Mouse (Mus musculus) intestine, embryonic 15.5 days (tissue): Measurements from ENCODE around the gene Lclat1. TPM values are rescaled to one million over a fixed set of nuclear protein-coding genes. Genes with fewer than 3 reads are reported as not detected.
"Not testable (repeated sequence)": the region's sequence is repeated elsewhere in the genome, so short reads cannot be mapped to it uniquely, and the experiment has no call there.

Experiments
- ATAC-seq: fragments of 200-750 bp; cut with Nextera tagmentation; 2 replicates; pipeline ENCODE4 v1.8.0; 2017; ENCODE audit warnings: moderate TSS enrichment, moderate library complexity
- H3K27ac ChIP-seq: fragments of 300-500 bp; sonication (generic); 2 replicates; pipeline ENCODE4 v1.5.1; 2015; ENCODE audit warnings: mild to moderate bottlenecking, inconsistent platforms
- H3K27me3 ChIP-seq: fragments of 300-500 bp; sonication (generic); replicated peaks from 2 replicates; pipeline ENCODE4 v1.6.1; 2015; ENCODE audit warnings: inconsistent platforms
- H3K36me3 ChIP-seq: fragments of 300-500 bp; sonication (generic); 2 replicates; pipeline ENCODE4 v1.6.1; 2015; ENCODE audit warnings: inconsistent platforms
- H3K4me1 ChIP-seq: fragments of 300-500 bp; sonication (generic); replicated peaks from 2 replicates; pipeline ENCODE4 v1.6.1; 2015; ENCODE audit warnings: inconsistent platforms
- H3K4me2 ChIP-seq: fragments of 300-500 bp; sonication (generic); replicated peaks from 2 replicates; pipeline ENCODE4 v1.6.1; 2015; ENCODE audit warnings: mild to moderate bottlenecking, inconsistent platforms
- H3K4me3 ChIP-seq: fragments of 300-500 bp; sonication (generic); replicated peaks from 2 replicates; pipeline ENCODE4 v1.5.1; 2015; ENCODE audit warnings: inconsistent platforms
- H3K9ac ChIP-seq: fragments of 300-500 bp; sonication (generic); 2 replicates; pipeline ENCODE4 v1.6.1; 2015; ENCODE audit warnings: inconsistent platforms
- H3K9me3 ChIP-seq: fragments of 300-500 bp; sonication (generic); 2 replicates; pipeline ENCODE4 v1.6.1; 2016; ENCODE audit warnings: inconsistent platforms
- WGBS: fragments of 180-500 bp; shearing (Covaris S2); methylation state at CpG from one replicate; pipeline ENCODE4 v1.1.7; 2015; 5-methylcytosine and 5-hydroxymethylcytosine counted together
- polyA plus RNA-seq: library from polyadenylated mRNA; unstranded; fragments of >200 nt; fragmentation: Nextera tagmentation; extraction: Ambion mirVana; gene quantifications from 2 replicates; pipeline ENCODE4 v1.2.1, GENCODE M21; 2015

Lclat1 gene
- polyA plus RNA-seq, 1 experiment from 2014 or later, result 25.0 TPM

- H3K4me2 ChIP-seq, H3K36me3 ChIP-seq, H3K9me3 ChIP-seq, H3K9ac ChIP-seq, ATAC-seq, H3K4me3 ChIP-seq, H3K4me1 ChIP-seq, H3K27me3 ChIP-seq, H3K27ac ChIP-seq: not testable (repeated sequence)
- 100% methylated on average over 3 of the region's 3 CpGs for WGBS
These were observed 45.2 kb downstream of the Lclat1 start for GRCm38 (mm10) chr17:73152790-73153525.

GRCm38 (mm10) chr17:73153672-73154071 lies 45.9 kb downstream of the Lclat1 start:
- H3K4me3 ChIP-seq, result no peak overlapping the region
- no peak overlapping the region for H3K9ac ChIP-seq
- WGBS, result 83% methylated on average over 2 of the region's 2 CpGs
- H3K4me2 ChIP-seq, result no peak overlapping the region
- H3K9me3 ChIP-seq, result no peaks in the 10 kb centered on the region
- no peak overlapping the region for H3K27ac ChIP-seq
- ATAC-seq, result no peak
- H3K36me3 ChIP-seq, result no peaks in the 10 kb centered on the region
- H3K4me1 ChIP-seq, result no peaks in the 10 kb centered on the region
- H3K27me3 ChIP-seq, result no peaks in the 10 kb centered on the region

GRCm38 (mm10) chr17:73156606-73157005 lies 48.8 kb downstream of the Lclat1 start:
- Histone ChIP-seq H3K4me1 (no peaks in the 10 kb centered on the region), H3K27me3 (no peaks in the 10 kb centered on the region), H3K9me3 (no peaks in the 10 kb centered on the region), H3K36me3 (no peaks in the 10 kb centered on the region), H3K27ac (no peak overlapping the region), H3K4me3 (no peak overlapping the region), H3K9ac (no peak overlapping the region), H3K4me2 (no peak overlapping the region)
- 82% methylated on average over 1 of the region's 1 CpGs for WGBS
- no peak for ATAC-seq

GRCm38 (mm10) chr17:73161795-73162194 lies 54.0 kb downstream of the Lclat1 start:
- WGBS, result 55% methylated on average over 6 of the region's 6 CpGs
- ATAC-seq, result no peak

GRCm38 (mm10) chr17:73162445-73163208 lies 54.8 kb downstream of the Lclat1 start:
- no peak overlapping the region for H3K27ac ChIP-seq
- WGBS, result 70% methylated on average over 15 of the region's 15 CpGs

More at GRCm38 (mm10) chr17:73161795-73162194, 54.0 kb downstream of the Lclat1 start:
- Histone ChIP-seq H3K4me3 (no peak overlapping the region), H3K9me3 (no peaks in the 10 kb centered on the region), H3K36me3 (peaks cover 4% of the 10 kb centered on the region; the same call in 1 of the 2 replicates), H3K9ac (no peak overlapping the region), H3K27me3 (no peaks in the 10 kb centered on the region), H3K4me2 (no peak overlapping the region), H3K4me1 (no peaks in the 10 kb centered on the region), H3K27ac (no peak overlapping the region)

GRCm38 (mm10) chr17:73163597-73163996 lies 55.8 kb downstream of the Lclat1 start:
- ATAC-seq, result no peak

More at GRCm38 (mm10) chr17:73162445-73163208, 54.8 kb downstream of the Lclat1 start:
- no peak overlapping the region for H3K4me3 ChIP-seq
- no peak overlapping the region for H3K4me2 ChIP-seq
- H3K4me1 ChIP-seq, result no peaks in the 10 kb centered on the region
- no peak for ATAC-seq
- no peak overlapping the region for H3K9ac ChIP-seq
- no peaks in the 10 kb centered on the region for H3K9me3 ChIP-seq
- peaks cover 4% of the 10 kb centered on the region; the same call in 1 of the 2 replicates for H3K36me3 ChIP-seq
- no peaks in the 10 kb centered on the region for H3K27me3 ChIP-seq

GRCm38 (mm10) chr17:73164121-73164520 lies 56.3 kb downstream of the Lclat1 start:
- Histone ChIP-seq H3K9me3 (no peaks in the 10 kb centered on the region), H3K27me3 (no peaks in the 10 kb centered on the region), H3K4me2 (no peak overlapping the region), H3K36me3 (peaks cover 4% of the 10 kb centered on the region; the same call in 1 of the 2 replicates), H3K27ac (no peak overlapping the region), H3K9ac (no peak overlapping the region), H3K4me1 (no peaks in the 10 kb centered on the region), H3K4me3 (no peak overlapping the region)
- WGBS, result 80% methylated on average over 2 of the region's 2 CpGs
- ATAC-seq, result no peak

More at GRCm38 (mm10) chr17:73163597-73163996, 55.8 kb downstream of the Lclat1 start:
- no peak overlapping the region for H3K27ac ChIP-seq
- no peaks in the 10 kb centered on the region for H3K27me3 ChIP-seq
- no peak overlapping the region for H3K4me2 ChIP-seq
- 59% methylated on average over 3 of the region's 3 CpGs for WGBS
- no peak overlapping the region for H3K9ac ChIP-seq
- no peaks in the 10 kb centered on the region for H3K4me1 ChIP-seq
- H3K4me3 ChIP-seq, result no peak overlapping the region
- peaks cover 4% of the 10 kb centered on the region; the same call in 1 of the 2 replicates for H3K36me3 ChIP-seq
- no peaks in the 10 kb centered on the region for H3K9me3 ChIP-seq

GRCm38 (mm10) chr17:73169461-73169860 lies 61.7 kb downstream of the Lclat1 start:
- Histone ChIP-seq H3K27ac (no peak overlapping the region), H3K9me3 (no peaks in the 10 kb centered on the region), H3K36me3 (peaks cover 7% of the 10 kb centered on the region; the same call in 1 of the 2 replicates), H3K4me2 (no peak overlapping the region), H3K9ac (no peak overlapping the region), H3K4me3 (no peak overlapping the region), H3K4me1 (no peaks in the 10 kb centered on the region), H3K27me3 (no peaks in the 10 kb centered on the region)
- no peak for ATAC-seq
- 92% methylated on average over 7 of the region's 7 CpGs for WGBS

- Histone ChIP-seq H3K36me3 (0 out of 2 replicates have a peak, but pooled peaks cover 3% of the 10 kb centered on the region), H3K4me3 (no peak overlapping the region), H3K9ac (no peak overlapping the region), H3K4me2 (no peak overlapping the region), H3K27ac (no peak overlapping the region), H3K27me3 (no peaks in the 10 kb centered on the region), H3K4me1 (0 out of 2 replicates have a peak, but pooled peaks cover 2% of the 10 kb centered on the region), H3K9me3 (no peaks in the 10 kb centered on the region)
- ATAC-seq, result no peak
- WGBS, result 84% methylated on average over 5 of the region's 5 CpGs
These were observed 62.4 kb downstream of the Lclat1 start for GRCm38 (mm10) chr17:73170141-73170540.

- ATAC-seq, result peak; percentile 88
- Histone ChIP-seq H3K9ac (no peak overlapping the region), H3K36me3 (0 out of 2 replicates have a peak, but pooled peaks cover 3% of the 10 kb centered on the region), H3K27ac (peak overlapping the region; percentile 58), H3K4me3 (no peak overlapping the region), H3K27me3 (no peaks in the 10 kb centered on the region), H3K4me1 (0 out of 2 replicates have a peak, but pooled peaks cover 2% of the 10 kb centered on the region), H3K9me3 (no peaks in the 10 kb centered on the region), H3K4me2 (no peak overlapping the region)
- WGBS, result 34% methylated on average over 5 of the region's 5 CpGs
These were observed 66.3 kb downstream of the Lclat1 start for GRCm38 (mm10) chr17:73174083-73174562.

- no peaks in the 10 kb centered on the region for H3K27me3 ChIP-seq
- H3K4me1 ChIP-seq, result 0 out of 2 replicates have a peak, but pooled peaks cover 2% of the 10 kb centered on the region
- no peak for ATAC-seq
- WGBS, result 69% methylated on average over 5 of the region's 5 CpGs
- no peaks in the 10 kb centered on the region for H3K9me3 ChIP-seq
- H3K4me3 ChIP-seq, result no peak overlapping the region
- no peak overlapping the region for H3K27ac ChIP-seq
- no peak overlapping the region for H3K9ac ChIP-seq
- H3K4me2 ChIP-seq, result no peak overlapping the region
- H3K36me3 ChIP-seq, result no peaks in the 10 kb centered on the region
These were observed 67.9 kb downstream of the Lclat1 start for GRCm38 (mm10) chr17:73175720-73176119.

- WGBS, result 85% methylated on average over 4 of the region's 4 CpGs
- Histone ChIP-seq H3K27ac (no peak overlapping the region), H3K4me3 (no peak overlapping the region), H3K4me2 (no peak overlapping the region), H3K9ac (no peak overlapping the region), H3K9me3 (no peaks in the 10 kb centered on the region), H3K36me3 (no peaks in the 10 kb centered on the region), H3K27me3 (no peaks in the 10 kb centered on the region), H3K4me1 (0 out of 2 replicates have a peak, but pooled peaks cover 2% of the 10 kb centered on the region)
- ATAC-seq, result no peak
These were observed 69.3 kb downstream of the Lclat1 start for GRCm38 (mm10) chr17:73177079-73177478.
